Mouse (Mus musculus): ENCODE measurements around the gene Dennd4a.
"Not testable (repeated sequence)": the region's sequence is repeated elsewhere in the genome, so short reads cannot be mapped to it uniquely, and the experiment has no call there.

The Dennd4a gene

DNA sequence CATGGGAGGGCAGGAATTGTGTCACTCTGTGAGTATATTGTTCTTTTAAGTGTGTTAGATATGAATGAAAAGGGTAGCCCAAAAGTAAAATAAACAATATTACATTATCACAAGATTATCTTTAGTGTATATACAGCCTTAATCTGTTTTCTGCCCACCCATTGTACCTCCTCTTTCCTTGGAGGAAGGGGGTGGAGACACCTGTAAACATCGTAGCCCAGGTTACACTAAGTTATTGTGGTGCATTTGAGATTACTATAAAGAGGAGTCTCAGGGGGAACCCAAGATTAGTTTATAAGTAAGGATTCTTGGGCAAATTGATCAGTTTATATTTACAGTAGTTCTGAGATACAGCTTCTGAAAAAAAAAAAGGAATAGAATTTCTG is 1.3 kb downstream of the Dennd4a start:
- DNase-seq = no peak

- DNase-seq = no peak
These were observed 3.1 kb downstream of the Dennd4a start for GRCm38 (mm10) chr9:64814273-64814672.

- not testable (repeated sequence) for DNase-seq
These were observed 8.5 kb downstream of the Dennd4a start for GRCm38 (mm10) chr9:64819686-64820085.

GRCm38 (mm10) chr9:64820086-64820795 is 9.1 kb downstream of the Dennd4a start:
- no peak for DNase-seq

DNA sequence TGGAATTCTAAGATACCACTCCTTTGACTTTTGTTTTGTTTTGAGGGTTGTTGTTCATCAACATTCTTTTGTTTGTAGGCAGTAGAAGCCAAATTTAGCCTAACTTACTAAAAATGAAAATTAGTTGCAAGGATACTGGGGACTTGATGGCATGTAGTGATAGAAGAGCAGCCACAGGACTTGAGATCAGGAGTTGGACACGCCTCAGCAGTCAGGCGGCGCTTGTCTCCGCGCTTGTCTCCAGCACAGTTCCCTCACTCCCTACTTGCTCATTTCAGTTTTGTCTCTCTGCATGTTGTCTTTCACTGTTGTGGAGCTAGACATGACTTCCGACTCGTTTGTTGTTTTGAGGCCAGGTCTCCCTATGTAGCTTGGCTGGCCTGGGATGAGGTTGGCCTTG is 11.1 kb downstream of the Dennd4a start:
- peak in 1 of 2 experiments; percentile 10 for DNase-seq

DNA sequence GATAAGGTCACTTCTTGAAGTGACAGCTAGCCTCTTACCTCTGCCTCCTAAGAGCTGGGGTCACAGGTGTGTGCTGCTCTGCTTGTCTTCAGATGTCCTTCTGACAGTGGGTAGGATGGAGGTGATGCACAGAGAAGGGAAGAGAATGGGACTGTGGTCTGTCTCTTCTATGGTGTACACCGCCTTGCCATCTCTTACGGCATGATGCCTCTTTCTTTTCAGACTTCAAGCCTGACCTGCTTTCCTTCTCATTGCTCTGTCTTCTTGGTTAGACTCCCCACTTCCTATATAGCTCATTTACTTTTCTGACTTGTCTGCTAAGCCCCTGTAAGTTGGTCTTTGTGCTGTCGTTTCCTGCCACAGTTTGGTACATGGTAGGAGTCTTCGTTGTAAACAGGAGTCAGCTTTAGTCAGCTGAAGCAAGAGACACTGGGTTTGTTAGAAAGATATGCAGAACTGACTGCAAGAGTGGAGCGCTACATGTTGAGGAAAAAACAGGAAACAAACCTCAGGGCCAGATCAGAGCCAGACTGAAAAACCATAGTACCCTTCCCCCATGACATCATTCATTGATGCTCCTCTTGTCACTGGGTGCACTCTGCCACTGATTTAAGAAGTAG is 13.4 kb downstream of the Dennd4a start:
- DNase-seq = no peak

DNA sequence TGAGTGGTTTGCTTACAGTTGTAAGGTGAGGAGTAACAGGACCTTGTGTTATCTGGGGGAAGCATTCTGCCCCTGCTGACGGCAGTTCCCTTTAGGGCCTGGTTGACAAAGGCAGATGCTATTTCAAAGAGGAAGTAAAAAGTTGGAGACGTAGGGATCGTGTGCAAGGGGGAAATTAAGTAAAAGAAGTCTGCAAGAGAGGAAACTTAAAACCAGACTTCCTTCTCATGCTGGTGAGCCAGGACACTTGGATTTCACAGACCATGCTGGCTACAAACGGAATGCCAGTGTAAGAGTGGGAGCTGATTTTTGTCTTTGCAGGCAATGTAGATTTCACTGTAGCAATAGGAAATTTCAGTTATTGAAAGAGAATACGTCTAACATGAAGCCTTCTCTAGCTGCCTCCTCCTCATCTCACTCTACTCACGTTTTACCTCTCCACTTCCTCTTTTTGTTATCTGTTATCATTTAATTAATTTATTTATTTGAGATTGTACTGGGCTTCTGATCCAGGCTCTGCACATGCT is 19.0 kb downstream of the Dennd4a start:
- DNase-seq = no peak

GRCm38 (mm10) chr9:64830641-64831040 is 19.5 kb downstream of the Dennd4a start:
- DNase-seq = no peak

- no peak for DNase-seq
These were observed 20.6 kb downstream of the Dennd4a start for GRCm38 (mm10) chr9:64831760-64832159.

GRCm38 (mm10) chr9:64834418-64834817 is 23.3 kb downstream of the Dennd4a start:
- no peak for DNase-seq

- no peak for DNase-seq
These were observed 34.2 kb downstream of the Dennd4a start for GRCm38 (mm10) chr9:64845355-64845754.

- no peak for DNase-seq
These were observed 38.4 kb downstream of the Dennd4a start for GRCm38 (mm10) chr9:64849548-64849947.

DNA sequence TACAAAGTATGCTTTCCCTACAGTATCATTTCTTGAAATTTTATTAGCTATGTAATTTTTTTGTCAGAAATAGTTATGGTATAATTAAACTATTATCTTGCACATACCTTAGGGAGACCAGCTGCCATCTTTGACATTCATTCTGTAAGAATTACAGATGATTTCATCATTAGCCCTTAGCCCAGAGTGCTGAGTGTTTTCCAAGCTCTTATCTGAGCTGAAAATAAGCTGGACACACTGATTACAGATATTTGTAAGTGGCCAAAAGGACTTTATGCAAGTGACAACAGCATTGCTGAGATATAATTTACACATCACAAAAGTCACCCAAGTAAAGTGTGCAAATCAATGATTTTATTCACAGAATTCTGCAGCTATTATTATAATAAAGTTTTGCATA is 48.9 kb downstream of the Dennd4a start:
- no peak for DNase-seq

GRCm38 (mm10) chr9:64862687-64863086 is 51.5 kb downstream of the Dennd4a start:
- peak in 1 of 2 experiments; percentile 7 for DNase-seq

GRCm38 (mm10) chr9:64886008-64886407 is 74.9 kb downstream of the Dennd4a start:
- no peak for DNase-seq

- DNase-seq = no peak
These were observed 85.5 kb downstream of the Dennd4a start for GRCm38 (mm10) chr9:64896605-64897004.

- no peak for DNase-seq
These were observed 91.7 kb downstream of the Dennd4a start for GRCm38 (mm10) chr9:64902866-64903265.

DNA sequence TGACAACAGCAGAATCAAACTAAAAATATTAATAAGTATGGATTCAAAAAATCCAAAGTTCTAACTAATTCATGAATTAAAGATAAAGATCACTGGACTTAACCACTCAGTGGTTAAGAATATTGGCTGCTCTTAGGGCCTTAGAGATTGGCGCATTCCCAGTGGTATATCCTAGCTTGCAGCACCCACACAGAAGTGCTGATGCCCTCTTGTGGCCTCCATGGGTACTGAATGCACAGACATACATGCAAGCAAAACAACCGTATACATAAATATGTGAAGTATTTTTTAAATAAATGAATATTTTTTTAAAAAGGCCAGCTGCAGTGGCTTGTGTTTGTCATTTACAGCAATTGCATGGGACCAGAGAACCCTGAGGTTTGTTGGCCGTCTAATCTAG is 92.2 kb downstream of the Dennd4a start:
- DNase-seq = peak; percentile 87 to 90

GRCm38 (mm10) chr9:64904917-64905640 is 93.9 kb downstream of the Dennd4a start:
- DNase-seq = no peak

GRCm38 (mm10) chr9:64907441-64907840 is 96.3 kb downstream of the Dennd4a start:
- no peak for DNase-seq

GRCm38 (mm10) chr9:64913406-64913805 is 102.3 kb downstream of the Dennd4a start:
- no peak for DNase-seq

- DNase-seq = no peak
These were observed 102.8 kb downstream of the Dennd4a start for GRCm38 (mm10) chr9:64913973-64914372.

- DNase-seq = no peak
These were observed 103.5 kb downstream of the Dennd4a start for GRCm38 (mm10) chr9:64914629-64915028.

DNA sequence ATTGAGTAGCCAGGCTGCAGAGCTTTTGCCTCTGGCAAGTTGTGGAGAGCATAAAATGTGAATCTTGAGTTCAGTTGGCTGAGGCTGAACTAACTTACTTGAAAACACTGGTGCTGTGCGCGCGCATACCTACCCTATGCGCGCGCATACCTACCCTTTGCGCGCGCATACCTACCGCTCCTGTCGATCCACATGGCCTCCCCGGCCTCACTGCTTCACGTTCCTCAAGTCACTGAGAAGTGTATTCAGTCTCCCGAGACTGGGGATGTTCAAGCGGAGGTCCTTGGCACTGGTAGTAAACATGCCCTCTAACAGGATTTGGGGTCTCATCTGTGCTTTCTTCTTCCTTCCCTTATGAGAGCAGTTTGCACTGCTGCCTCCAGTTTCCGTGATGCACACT is 107.4 kb downstream of the Dennd4a start:
- DNase-seq = no peak
